In the genomic region with DNA sequence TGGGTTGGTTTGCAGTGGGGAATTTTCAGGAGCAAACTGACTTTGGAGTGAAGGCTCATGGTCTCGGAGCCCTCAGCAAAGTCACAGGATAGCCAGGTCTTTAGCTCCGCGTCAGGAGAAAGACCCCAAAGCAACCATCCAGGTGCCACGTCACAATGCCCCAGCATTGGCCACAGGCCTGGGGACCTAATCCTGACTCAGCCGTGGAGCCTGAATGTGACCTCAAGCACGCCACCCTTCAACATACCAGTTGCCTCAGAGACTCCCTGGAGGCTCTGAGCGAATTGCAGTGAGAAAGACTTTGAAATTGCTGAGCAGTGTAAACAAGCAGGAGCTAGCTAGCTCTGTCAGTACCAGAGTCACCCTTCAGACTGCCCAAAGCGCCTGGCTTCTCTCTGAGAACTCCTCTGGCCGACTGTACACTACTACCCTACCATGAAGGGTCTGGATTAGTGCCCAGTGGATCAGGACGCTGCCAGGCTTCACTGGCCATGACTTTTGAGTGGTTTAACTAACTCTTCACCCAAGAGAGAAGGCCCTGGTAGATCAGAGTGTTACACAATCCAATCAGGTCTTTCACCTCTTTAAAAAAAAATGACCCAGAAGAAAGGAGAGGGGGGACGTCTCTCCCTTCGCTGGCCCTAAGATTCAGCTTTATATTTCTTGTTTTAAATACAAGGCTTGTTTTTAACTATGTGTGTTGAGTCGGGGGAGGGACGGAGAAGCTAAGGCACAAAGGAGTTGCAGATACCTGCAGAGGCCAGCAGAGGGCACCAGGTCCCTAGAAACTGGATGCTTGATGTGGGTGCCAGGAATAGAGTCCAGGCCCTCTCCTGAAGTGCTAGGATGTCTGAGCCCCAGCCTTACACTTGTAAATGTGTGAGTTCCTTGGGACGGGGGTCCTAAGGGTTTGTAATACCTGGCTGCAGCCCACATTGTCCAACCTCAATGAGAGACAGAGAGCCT, we compare ENCODE assay signal across 10 mouse cellular contexts. TPM values are rescaled to one million over a fixed set of nuclear protein-coding genes. Genes with fewer than 3 reads are reported as not detected.
DNase-seq lines count a peak whose midpoint lies in the region; ATAC-seq lines count a peak whose summit lies in the region.
"Had no signal": no experiment of that assay in that cellular context is flagged by ENCODE, and none has a peak within 500 bp of the region (broad histone marks: within the 10 kb centered on the region; RNA-seq: fewer than 3 reads in every experiment).

No protein-coding gene starts in this region.

- peak overlapping the region; percentile 56; the same call in 1 of the 2 replicates for H3K27ac ChIP-seq in hindbrain, embryonic 10.5 days
- H3K27ac ChIP-seq in hindbrain, embryonic 16.5 days (ENCODE audit: low read depth, low read length): no peak overlapping the region
- H3K27ac ChIP-seq: midbrain, embryonic 12.5 days had no signal

- WGBS in hindbrain, embryonic 10.5 days: 52% methylated on average over 15 of the region's 15 CpGs
- 48% methylated on average over 15 of the region's 15 CpGs for WGBS in hindbrain, embryonic 16.5 days

- H3K4me2 ChIP-seq in hindbrain, embryonic 16.5 days (ENCODE audit: low read length): no peak overlapping the region
- H3K4me2 ChIP-seq: midbrain, embryonic 12.5 days had no signal

- peak; percentile 57 for DNase-seq in hindbrain, embryonic 10.5 days (ENCODE audit: low spot score)
- DNase-seq in CD8-positive naive resting alpha-beta T cell, adult 2 months (ENCODE audit: low read depth in 2 of 2, low spot score in 2 of 2): peak; percentile 53 to 65
- DNase-seq in adrenal gland, postnatal 25 days: peak; percentile 61
- DNase-seq in kidney, postnatal 4 days: peak; percentile 70 to 73
- DNase-seq in naive thymus-derived CD4-positive, alpha-beta T cell, adult 2 months (ENCODE audit: low read depth): peak; percentile 76
- peak; percentile 79 for DNase-seq in thymus, postnatal 4 days

- peaks cover 18% of the 10 kb centered on the region for H3K4me1 ChIP-seq in hindbrain, embryonic 10.5 days (replicated peaks)
- no peaks in the 10 kb centered on the region for H3K4me1 ChIP-seq in hindbrain, embryonic 16.5 days (ENCODE audit: control insufficient read depth, insufficient read depth, low read depth, low read length)
- H3K4me1 ChIP-seq: midbrain, embryonic 12.5 days had no signal

- H3K27me3 ChIP-seq in hindbrain, embryonic 10.5 days (ENCODE audit: insufficient read depth, poor library complexity, severe bottlenecking): peaks cover 20% of the 10 kb centered on the region
- H3K27me3 ChIP-seq in hindbrain, embryonic 16.5 days (replicated peaks; ENCODE audit: control insufficient read depth, insufficient read depth, low read length): no peaks in the 10 kb centered on the region

- no peak overlapping the region for H3K4me3 ChIP-seq in hindbrain, embryonic 10.5 days
- H3K4me3 ChIP-seq in hindbrain, embryonic 16.5 days (ENCODE audit: low read length): no peak overlapping the region
- H3K4me3 ChIP-seq: erythroblast, embryonic 14.5 days; midbrain, embryonic 12.5 days had no signal

- no peak overlapping the region for H3K9ac ChIP-seq in hindbrain, embryonic 16.5 days (ENCODE audit: low read depth, low read length)
- H3K9ac ChIP-seq: midbrain, embryonic 12.5 days had no signal

- H3K9me3 ChIP-seq in hindbrain, embryonic 10.5 days: no peaks in the 10 kb centered on the region
- H3K9me3 ChIP-seq in hindbrain, embryonic 16.5 days (ENCODE audit: control insufficient read depth, low read length): no peaks in the 10 kb centered on the region
- H3K9me3 ChIP-seq: midbrain, embryonic 12.5 days had no signal

- no peaks in the 10 kb centered on the region for H3K36me3 ChIP-seq in hindbrain, embryonic 10.5 days
- H3K36me3 ChIP-seq in hindbrain, embryonic 16.5 days (ENCODE audit: control insufficient read depth, insufficient read depth, low read length): no peaks in the 10 kb centered on the region
- H3K36me3 ChIP-seq: midbrain, embryonic 12.5 days had no signal

- ATAC-seq in hindbrain, embryonic 16.5 days: no peak
- ATAC-seq in erythroid progenitor cell, adult 5-6 weeks (replicated peaks; ENCODE audit: low FRiP score, poor library complexity, severe bottlenecking): peak; percentile 71

RNA-seq across cellular contexts. Expression of a gene that starts 21.8 kb away (rescaled TPM):
- 1.8 and 2.5 TPM in 2 replicates for polyA plus RNA-seq in hindbrain, embryonic 10.5 days (2016; fragmentation: Nextera tagmentation; extraction: Ambion mirVana)
- polyA plus RNA-seq in hindbrain, embryonic 16.5 days (2015; fragmentation: Nextera tagmentation; extraction: Ambion mirVana): 6.8 and 10.7 TPM in 2 replicates
- total RNA-seq in adrenal gland, postnatal 25 days (2021): 12.7 and 26.6 TPM in 2 replicates
- 7.1 and 7.9 TPM in 2 replicates for total RNA-seq in erythroid progenitor cell, adult 5-6 weeks (2015; ENCODE audit: low replicate concordance)
- 8.5 and 17.2 TPM in 2 replicates for total RNA-seq in erythroid progenitor cell, adult 5-6 weeks (2017; ENCODE audit: low replicate concordance)

RNA-seq across cellular contexts. Expression of a gene that starts 22.0 kb away (rescaled TPM):
- polyA plus RNA-seq in hindbrain, embryonic 10.5 days (2016; fragmentation: Nextera tagmentation; extraction: Ambion mirVana): 0.66 and 1.2 TPM in 2 replicates
- 0.39 and 0.41 TPM in 2 replicates for polyA plus RNA-seq in hindbrain, embryonic 16.5 days (2015; fragmentation: Nextera tagmentation; extraction: Ambion mirVana)
- 0.91 TPM in 1 of 2 replicates, not detected in the other for total RNA-seq in adrenal gland, postnatal 25 days (2021)
- total RNA-seq in erythroid progenitor cell, adult 5-6 weeks (2015; ENCODE audit: low replicate concordance): not detected in 2 replicates
- not detected in 2 replicates for total RNA-seq in erythroid progenitor cell, adult 5-6 weeks (2017; ENCODE audit: low replicate concordance)

RNA-seq across cellular contexts. Expression of a gene that starts 56.8 kb away (rescaled TPM):
- 3.3 and 5.3 TPM in 2 replicates for polyA plus RNA-seq in hindbrain, embryonic 10.5 days (2016; fragmentation: Nextera tagmentation; extraction: Ambion mirVana)
- 0.85 and 1.2 TPM in 2 replicates for polyA plus RNA-seq in hindbrain, embryonic 16.5 days (2015; fragmentation: Nextera tagmentation; extraction: Ambion mirVana)
- not detected in 2 replicates for total RNA-seq in adrenal gland, postnatal 25 days (2021)
- total RNA-seq in erythroid progenitor cell, adult 5-6 weeks (2015; ENCODE audit: low replicate concordance): not detected in 2 replicates
- total RNA-seq in erythroid progenitor cell, adult 5-6 weeks (2017; ENCODE audit: low replicate concordance): not detected in 2 replicates
- polyA plus RNA-seq: erythroblast, embryonic 14.5 days had no signal
